Mouse (Mus musculus) spleen, postnatal 14 days (tissue): Measurements from ENCODE around the gene Nop9.

ENCODE experiments used
- DNase-seq, 2 experiments: peaks; one replicate each; pipeline ENCODE4 v3.0.0; 2021 to 2022; ENCODE audit warnings: low spot score in 2 of 2

The Nop9 gene

DNA sequence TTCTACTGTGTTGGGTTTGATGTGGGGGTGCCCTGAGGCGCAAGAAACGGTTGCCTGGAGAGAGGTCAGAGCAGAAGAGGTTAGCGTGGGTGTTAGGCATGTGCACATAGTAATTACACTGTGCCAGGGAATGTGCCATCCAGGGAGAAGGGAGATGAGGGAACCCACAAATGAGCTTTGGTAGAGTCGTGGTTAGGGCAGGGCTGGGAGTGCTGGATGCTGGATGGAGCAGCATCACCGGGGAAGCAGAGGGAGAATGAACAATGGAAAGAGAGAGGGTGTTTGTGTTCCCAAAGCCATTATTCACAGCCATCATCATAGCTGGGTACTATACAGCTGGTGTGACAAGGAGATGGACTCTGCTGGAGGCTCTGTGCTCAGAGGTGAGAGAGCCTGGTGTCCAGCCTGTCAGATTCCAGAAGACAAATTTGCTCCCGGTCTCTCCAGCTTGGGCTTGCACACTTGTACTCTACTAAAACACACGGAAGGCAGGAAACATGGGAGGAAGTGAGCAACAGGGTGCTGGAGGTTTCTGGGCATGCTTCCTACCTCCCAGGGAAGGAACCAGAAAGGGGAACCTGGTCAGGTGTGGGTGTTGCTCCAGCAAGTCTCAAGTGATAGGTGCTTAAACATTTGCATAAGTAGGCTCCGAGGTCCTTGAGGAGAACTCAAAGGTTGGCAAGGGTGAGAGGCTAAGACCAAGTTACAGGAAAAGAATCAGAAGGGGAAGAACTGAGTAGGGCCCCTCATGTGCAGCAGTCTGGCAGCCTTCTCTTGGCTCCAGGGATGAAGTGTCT is 17.4 kb upstream of the Nop9 start:
- DNase-seq = no peak

DNA sequence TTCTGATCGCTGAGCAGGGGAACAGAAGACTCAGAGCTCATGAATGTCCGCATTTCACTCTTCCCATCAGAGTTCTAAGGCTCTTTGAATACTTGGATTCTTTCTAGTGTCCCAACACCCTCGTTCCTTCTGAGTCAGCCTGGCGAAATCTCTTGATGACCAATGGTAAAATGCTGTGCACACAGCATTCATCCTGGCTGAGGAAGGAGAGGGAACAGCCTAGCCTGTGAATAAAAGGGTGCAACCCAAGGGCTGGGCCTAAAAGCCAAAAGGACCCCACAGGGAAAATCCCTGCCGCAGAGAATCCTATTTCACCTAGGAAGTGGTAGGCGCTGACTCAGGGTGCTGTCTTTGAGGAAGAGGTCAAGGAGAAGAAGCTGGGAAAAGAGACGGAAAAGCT is 15.4 kb upstream of the Nop9 start:
- no peak for DNase-seq

DNA sequence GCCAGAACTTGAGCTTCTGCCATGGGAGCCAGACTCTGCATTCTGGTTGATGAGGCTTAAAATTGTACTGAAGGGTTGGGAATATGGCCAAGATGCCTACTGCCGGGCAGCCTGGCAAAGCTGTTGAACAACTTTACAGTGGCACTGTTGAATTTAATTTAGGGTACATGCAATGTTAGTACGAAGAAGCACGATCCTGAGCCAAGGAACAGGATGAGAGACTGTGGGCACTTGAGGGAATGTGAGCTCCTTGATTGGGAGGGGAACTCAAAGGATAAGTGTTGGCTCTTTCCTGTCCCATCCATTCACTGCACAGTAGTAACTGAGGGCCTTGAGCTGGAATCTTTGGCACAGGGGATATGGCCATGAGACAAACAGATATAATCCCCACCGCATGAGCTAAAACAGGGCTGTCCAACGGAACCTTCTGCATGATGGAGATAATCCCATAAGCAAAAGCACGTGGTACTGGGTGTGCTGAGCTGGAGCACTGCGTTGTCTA is 14.9 kb upstream of the Nop9 start:
- no peak for DNase-seq

DNA sequence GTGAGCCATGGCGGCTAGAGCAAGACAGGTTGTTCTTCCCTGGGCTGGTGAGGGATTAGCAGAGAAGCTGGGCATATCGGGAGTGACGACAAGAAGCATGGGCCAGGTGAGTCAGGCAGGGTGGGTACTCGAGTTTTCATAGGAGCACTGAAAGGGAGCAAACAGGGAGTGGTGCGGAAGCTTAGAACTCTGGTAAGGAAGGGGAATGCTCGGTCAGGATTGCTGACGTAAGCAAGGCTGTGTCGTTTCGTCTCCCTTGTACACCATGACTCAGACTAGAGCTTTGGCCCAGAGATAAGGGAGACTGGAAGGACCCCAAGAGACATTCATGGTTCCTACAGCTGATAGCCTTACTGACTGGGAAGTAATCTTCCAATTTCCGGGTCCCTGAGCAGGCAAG is 11.6 kb upstream of the Nop9 start:
- no peak for DNase-seq

- no peak for DNase-seq
Measured at GRCm38 (mm10) chr14:55734869-55735268, 10.6 kb upstream of the Nop9 start.

DNA sequence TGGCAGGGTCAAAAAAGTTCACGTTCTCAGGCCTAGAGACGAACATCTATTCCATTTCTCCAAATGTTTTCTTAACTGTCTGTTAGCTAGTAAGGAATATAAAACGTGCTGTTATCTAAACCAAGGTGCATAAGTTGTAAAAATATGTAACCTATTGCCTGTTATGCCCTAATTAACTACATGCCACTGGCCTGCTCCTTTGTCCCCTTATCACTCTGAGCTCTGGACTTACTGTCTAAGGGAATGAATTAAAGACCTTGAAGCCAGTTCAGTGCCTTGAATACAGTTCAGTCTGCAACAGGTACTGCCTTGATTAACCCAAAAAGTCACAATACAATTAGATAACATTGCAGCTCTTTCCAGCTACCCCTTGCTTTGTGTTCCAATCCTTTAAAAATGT is 10.2 kb upstream of the Nop9 start:
- DNase-seq = no peak

DNA sequence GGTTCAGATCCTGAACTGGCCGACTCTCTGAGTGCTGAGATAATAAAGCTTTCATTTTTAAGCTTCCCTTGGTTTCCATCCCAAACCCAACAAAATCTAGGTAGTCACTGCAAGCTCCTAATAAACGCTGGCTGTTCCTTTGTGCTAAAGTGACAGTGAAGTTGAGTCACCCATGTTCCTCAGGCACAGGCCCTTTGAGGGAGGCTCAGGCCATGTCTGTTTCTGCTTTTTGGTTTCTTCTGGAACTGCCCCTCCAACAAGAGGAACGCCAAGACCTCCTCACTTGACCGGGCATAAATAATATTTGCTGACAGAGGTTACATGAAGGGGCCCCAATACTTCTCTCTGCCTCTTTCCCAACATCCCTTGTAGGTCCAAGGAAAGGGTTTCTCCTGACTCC is 9.7 kb upstream of the Nop9 start:
- no peak for DNase-seq

GRCm38 (mm10) chr14:55737086-55737687 is 8.3 kb upstream of the Nop9 start:
- DNase-seq = no peak

DNA sequence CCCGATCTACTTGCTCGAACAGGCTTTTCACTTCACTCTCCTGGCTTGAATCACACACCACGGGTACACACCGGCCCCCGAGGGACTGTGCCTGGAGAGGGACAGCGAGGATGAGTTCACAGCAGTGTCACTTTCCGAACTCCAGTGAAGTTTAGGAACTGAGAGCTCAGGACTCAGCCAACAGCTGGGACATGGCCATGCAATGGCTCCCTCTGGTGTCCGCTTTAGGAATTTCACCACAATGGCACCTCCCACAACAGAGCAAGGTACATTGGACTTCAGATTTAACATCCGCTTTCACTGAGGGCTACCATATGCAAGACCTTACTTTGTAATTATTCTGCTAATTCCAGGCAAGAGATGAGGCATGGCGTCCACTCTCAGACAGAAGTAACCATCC is 1.8 kb upstream of the Nop9 start:
- DNase-seq = peak; percentile 74 to 87

GRCm38 (mm10) chr14:55745861-55746237 is 356 bp downstream of the Nop9 start:
- no peak for DNase-seq

DNA sequence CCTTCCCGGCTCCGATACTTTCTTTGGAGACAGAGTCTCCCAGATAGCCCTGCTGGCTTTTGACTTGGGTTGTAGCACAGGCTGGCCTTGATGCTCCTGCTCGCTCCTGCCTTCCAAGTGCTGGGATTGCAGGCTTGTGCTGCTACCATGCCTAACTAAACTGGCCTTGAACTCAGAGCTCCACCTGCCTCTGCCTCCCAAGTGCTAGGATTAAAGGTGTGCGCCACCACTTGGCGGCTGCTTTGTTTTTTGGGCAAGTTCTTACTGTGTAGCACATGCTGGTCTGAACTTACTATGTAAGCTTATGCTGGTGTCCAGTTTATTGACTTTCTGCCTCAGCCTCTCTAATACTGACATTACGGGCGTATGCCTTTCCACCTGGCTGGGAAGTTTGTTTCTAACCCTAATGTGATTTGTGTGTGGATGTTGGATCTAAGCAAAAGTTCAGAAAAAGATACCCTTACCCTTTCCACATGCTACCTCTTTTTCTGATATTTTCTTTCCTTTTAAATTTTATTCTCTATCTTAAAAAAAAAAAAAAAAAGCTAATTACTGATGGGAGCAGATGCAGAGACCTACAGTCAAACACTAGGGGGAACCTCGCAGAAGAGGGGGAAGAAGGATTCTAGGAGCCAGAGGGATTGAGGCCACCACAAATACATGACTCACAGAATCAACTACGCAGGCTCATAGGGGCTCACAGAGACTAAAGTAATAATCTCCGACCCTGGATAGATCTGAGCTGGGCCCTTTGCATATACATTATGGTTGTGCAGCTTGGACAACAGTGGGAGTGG is 1.8 kb downstream of the Nop9 start:
- DNase-seq = no peak

GRCm38 (mm10) chr14:55757566-55757965 is 12.1 kb downstream of the Nop9 start:
- no peak for DNase-seq

DNA sequence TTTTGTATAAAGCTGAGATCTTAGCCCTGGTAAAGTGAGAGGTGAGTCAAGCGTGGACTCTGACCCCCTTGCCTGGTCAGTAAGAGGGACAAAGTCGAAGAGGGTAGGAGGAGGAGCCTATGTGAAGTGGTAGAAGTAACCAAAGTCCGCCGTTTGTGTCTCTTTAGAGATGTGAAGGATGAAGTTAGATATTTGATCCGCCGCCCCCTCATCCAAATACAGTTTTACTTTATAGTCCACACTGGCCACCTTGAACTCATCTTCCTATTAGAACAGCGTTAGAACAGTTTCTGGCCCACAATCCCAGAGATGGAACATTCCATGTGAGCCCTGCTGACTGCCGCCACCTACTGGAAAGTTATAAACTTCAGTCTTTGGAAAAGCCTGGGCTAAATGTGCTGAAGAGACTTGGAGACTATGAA is 12.9 kb downstream of the Nop9 start, which contains the start of gene Cideb:
Cideb (minus strand) TSS at position 96 of the 422 bp plus-strand sequence.
- no peak for DNase-seq

- peak; percentile 64 to 82 for DNase-seq
Measured at GRCm38 (mm10) chr14:55760156-55760555, 14.7 kb downstream of the Nop9 start.

DNA sequence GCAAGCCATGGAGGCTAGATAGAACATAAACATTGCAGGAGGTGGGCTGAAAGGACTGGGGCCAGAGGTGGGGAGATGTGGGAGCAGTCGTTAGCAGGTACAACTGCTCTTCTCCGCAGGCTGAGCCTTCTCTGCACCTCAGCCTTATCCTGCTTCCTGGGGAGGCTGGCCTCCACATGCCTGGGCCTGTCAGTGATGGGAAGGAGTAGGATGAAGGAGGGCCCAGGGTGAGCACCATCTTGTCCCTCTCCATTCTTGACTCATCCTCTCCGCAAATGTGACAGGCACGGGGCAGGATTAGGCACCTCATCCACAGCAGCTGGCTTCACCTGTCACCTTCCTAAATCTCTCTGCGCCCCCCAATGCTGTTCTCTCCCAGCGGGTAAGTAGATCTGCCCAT is 15.7 kb downstream of the Nop9 start, which contains the start of gene Ltb4r2:
Ltb4r2 (plus strand) TSS at position 266 of the 400 bp plus-strand sequence.
- DNase-seq = no peak

DNA sequence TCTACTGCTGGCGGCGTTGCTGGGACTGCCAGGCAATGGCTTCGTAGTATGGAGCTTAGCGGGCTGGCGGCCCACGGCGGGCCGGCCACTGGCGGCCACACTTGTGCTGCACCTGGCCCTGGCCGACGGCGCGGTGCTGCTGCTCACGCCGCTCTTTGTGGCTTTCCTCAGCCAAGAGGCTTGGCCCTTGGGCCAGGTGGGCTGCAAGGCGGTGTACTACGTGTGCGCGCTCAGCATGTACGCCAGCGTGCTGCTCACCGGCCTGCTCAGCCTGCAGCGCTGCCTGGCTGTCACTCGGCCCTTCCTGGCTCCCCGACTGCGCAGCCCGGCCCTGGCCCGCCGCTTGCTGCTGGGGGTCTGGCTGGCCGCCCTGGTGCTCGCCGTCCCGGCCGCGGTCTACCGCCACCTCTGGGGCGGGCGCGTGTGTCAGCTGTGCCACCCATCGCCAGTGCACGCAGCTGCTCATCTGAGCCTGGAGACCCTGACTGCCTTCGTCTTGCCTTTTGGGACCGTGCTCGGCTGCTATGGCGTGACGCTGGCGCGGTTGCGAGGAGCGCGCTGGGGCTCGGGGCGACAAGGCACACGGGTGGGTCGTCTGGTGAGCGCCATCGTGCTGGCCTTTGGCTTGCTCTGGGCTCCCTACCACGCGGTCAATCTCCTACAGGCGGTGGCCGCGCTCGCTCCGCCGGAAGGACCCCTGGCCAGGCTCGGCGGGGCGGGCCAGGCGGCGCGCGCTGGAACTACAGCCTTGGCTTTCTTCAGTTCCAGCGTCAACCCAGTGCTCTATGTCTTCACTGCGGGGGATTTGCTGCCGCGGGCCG is 16.7 kb downstream of the Nop9 start:
- no peak for DNase-seq

DNA sequence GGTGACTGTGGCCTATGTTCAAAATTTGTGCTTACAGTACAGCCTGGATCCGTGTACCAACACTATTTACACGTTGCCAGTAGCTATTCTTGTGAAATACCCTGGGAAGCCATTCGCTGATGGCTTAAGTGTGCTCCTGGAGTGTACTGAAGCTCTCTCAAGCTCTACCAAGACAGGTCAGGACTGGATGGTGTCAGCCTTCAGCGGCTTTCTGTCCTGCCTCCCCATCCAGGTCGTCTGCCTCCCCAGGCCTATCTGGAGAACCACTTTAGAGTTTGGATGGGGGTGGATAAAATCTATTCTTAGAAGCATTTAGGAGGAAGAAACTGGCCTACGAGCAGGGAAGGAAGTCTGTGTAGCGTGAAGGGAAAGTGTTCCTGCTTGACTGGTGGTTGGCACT is 17.7 kb downstream of the Nop9 start:
- DNase-seq = no peak

- DNase-seq = no peak
Measured at GRCm38 (mm10) chr14:55765696-55766095, 20.2 kb downstream of the Nop9 start, which contains the start of gene Ltb4r1. Ltb4r1 (plus strand) TSS chr14:55765962.

DNA sequence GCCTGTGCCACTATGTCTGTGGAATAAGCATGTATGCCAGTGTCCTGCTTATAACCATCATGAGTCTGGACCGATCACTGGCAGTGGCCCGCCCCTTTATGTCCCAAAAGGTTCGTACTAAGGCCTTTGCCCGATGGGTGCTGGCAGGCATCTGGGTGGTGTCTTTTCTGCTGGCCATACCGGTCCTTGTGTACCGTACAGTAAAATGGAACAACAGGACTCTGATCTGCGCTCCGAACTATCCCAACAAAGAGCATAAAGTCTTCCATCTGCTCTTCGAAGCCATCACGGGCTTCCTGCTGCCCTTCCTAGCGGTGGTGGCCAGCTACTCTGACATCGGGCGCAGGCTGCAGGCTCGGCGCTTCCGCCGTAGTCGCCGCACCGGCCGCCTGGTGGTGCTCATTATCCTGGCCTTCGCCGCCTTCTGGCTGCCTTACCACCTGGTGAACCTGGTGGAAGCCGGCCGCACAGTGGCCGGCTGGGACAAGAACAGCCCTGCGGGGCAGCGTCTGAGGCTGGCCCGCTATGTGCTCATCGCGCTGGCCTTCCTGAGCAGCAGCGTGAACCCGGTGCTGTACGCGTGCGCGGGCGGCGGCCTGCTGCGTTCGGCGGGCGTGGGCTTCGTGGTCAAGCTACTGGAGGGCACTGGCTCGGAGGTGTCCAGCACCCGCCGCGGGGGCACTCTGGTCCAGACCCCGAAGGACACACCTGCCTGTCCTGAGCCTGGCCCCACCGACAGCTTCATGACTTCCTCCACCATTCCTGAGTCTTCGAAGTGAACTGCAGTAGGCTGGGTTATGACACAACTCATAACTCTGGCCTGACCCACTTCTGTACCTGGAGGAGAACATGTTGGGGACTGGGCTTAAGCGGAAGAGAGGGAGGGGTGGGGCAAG is 22.3 kb downstream of the Nop9 start:
- no peak for DNase-seq

- no peak for DNase-seq
Measured at GRCm38 (mm10) chr14:55768555-55768954, 23.1 kb downstream of the Nop9 start.
